Mouse (Mus musculus) erythroblast, embryonic 14.5 days (primary cell): ENCODE data around the gene Axin2.

Experiments
- GATA1 ChIP-seq: IDR thresholded peaks from 2 replicates; pipeline ENCODE4 v1.6.1; 2012; ENCODE audit warnings: low read length, inconsistent platforms, mixed read lengths
- TAL1 ChIP-seq: IDR thresholded peaks from 3 replicates; pipeline ENCODE4 v1.6.1; 2012; ENCODE audit warnings: low read length, inconsistent platforms, mixed read lengths

DNA sequence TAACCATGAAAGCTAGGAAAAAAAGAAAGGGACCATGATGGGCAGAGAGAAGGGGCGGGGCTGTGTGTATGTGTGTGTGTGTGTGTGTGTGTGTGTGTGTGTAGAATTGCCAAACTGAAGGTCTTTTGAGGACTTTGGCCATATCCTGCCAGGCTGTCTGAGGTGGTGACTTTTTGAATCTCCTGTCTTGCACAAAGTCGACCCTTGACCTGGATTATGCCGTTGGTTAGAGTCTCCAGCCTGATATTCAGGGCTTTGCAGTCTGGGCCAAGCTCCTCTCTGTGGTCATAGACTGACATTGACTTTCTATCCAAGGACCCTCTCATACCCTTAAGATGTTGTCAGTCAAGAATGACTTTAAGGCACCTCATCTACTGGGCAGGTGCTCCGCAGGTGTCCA, 35.8 kb downstream of the Axin2 start:
- TF ChIP-seq GATA1: no peak
- no peak for TF ChIP-seq TAL1
